Mouse (Mus musculus) heart, postnatal 4 days (tissue): Measurements from ENCODE around the gene Zmat5. TPM values are rescaled to one million over a fixed set of nuclear protein-coding genes. Genes with fewer than 3 reads are reported as not detected.

Source experiments
- DNase-seq: peaks from one replicate; pipeline ENCODE4 v3.0.0; 2021
- total RNA-seq, 2 experiments: library from RNA; stranded (reverse); gene quantifications; 2 replicates each; pipeline ENCODE4 v1.2.3; 2021

Zmat5 gene
- total RNA-seq, 2 experiments from 2014 or later: 22.1 to 23.4 TPM

- DNase-seq: no peak
Measured at GRCm38 (mm10) chr11:4783116-4783515, 78.6 kb downstream of the Zmat5 start.

- DNase-seq: no peak
Measured at GRCm38 (mm10) chr11:4784629-4785142, 80.2 kb downstream of the Zmat5 start.

Other genes starting within 250 kb of the Zmat5 start
- gene Mtmr3, start 109.8 kb upstream of the Zmat5 start, total RNA-seq: 10 to 100 TPM; 54.1 to 54.3 TPM
- gene Gm11032, start 84.6 kb upstream of the Zmat5 start, total RNA-seq: not detected
- gene Ascc2, start 66.9 kb upstream of the Zmat5 start, total RNA-seq: 10 to 100 TPM; 17.0 to 18.3 TPM
- 1,000 to 10,000 TPM; 1,138 to 1,323 TPM for gene Uqcr10, start 336 bp upstream of the Zmat5 start, total RNA-seq
- gene Cabp7, start 42.1 kb downstream of the Zmat5 start, total RNA-seq: not detected
- gene Nf2, start 144.9 kb downstream of the Zmat5 start, total RNA-seq: 100 to 1,000 TPM; 101 to 103 TPM
- 1 to 10 TPM; 4.4 to 7.0 TPM for gene Nipsnap1, start 169.3 kb downstream of the Zmat5 start, total RNA-seq
- gene Thoc5, start 190.6 kb downstream of the Zmat5 start, total RNA-seq: 10 to 100 TPM; 22.4 to 23.8 TPM
- gene Nefh, start 243.4 kb downstream of the Zmat5 start, total RNA-seq: not detected